Mouse (Mus musculus) ovary, postnatal 14 days (tissue): ENCODE measurements around the gene Chchd10.

Experiments used
- DNase-seq: peaks from one replicate; pipeline ENCODE4 v3.0.0; 2022; ENCODE audit warnings: low spot score

The Chchd10 gene

GRCm38 (mm10) chr10:75950791-75951210 is 17.9 kb downstream of the Chchd10 start:
- no peak for DNase-seq

- no peak for DNase-seq
Observed at GRCm38 (mm10) chr10:75951424-75952050, 18.6 kb downstream of the Chchd10 start.

DNA sequence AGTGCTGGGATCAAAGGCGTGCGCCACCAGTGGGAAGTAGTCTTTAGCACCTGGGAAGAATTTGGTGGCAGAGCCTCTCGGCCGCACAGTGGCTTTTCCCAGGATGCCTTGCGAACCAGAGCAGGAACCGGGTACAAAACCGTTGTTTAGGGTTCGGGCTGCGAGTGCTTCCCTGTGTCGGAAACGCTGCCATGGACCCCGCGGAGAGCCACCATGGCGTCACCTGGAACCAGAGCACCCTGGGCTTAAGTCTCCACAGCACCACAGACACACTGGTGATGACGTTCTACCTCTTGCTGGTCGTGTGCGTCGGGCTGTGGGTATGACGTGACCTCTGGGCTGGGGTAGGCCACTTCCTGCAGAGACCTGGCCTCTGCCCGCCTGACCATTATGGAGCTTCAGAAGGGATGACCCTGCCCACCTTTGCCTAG is 21.5 kb downstream of the Chchd10 start, which contains the start of gene Gm5134:
Gm5134 (plus strand) TSS at position 134 of the 431 bp plus-strand sequence.
- no peak for DNase-seq

DNA sequence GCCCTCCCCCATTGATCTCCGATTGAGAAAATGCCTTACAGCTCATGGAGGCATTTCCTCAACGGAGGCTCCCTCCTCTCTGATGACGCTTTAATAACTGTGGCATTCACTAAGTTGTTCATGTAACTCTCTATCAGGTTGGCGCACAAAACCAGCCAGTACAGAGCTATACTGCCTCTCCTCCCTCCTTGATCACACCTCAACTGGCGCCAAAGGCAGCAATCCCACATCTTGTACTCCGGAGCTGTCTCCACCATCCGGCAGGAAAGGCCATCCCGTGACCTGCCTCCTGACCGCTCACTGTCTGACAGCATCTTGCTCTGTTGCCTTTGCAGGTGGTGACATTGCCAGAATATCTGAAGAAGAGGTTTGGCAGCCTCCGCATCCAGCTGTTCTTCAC is 40.9 kb downstream of the Chchd10 start:
- DNase-seq = no peak

- DNase-seq = no peak
Observed at GRCm38 (mm10) chr10:75975216-75975615, 42.3 kb downstream of the Chchd10 start.

- DNase-seq = no peak
Observed at GRCm38 (mm10) chr10:75978119-75978834, 45.3 kb downstream of the Chchd10 start.

DNA sequence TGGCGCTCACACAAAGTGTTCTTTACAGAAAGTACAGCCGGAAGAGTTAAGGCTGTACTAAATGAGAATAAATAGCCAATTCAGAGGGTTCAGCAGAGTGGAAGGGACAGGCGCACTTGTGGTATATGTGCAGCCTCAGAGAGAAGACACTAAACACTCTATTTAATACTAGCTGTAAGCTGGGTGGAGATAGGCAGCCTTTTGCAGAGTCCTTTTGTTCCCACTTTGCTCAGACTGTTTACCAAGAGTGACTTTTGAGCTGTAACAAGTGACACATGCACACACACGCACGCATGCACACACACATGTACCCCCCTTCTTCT is 45.9 kb downstream of the Chchd10 start:
- DNase-seq = no peak

DNA sequence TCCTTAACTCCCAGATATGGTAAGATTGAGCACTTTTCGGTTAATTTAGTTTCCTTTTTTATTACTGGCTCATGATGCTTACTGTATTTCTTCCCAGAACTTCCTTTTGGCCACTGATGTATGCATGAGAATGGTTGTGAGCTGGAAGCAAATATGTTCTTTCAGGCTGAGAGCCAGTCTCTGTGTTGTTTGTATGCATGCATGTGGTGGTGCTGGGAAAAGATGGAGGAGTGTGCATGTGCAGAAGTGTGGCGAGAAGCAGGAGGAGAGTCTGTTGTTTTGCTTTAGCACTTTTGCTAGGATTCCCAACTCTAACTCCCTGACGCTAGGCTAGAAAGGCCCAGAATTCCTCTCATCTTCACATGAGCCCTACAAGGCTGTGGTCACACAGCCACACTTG is 46.5 kb downstream of the Chchd10 start:
- no peak for DNase-seq
